Mouse (Mus musculus) thymus, adult 18-20 months (tissue): ENCODE measurements around the gene BC049715.
A peak's percentile ranks its signal among the peaks of the same experiment; 100 is the strongest.
"Not testable (repeated sequence)": the region's sequence is repeated elsewhere in the genome, so short reads cannot be mapped to it uniquely, and the experiment has no call there.

Experiments used
- DNase-seq, 2 experiments: peaks; one replicate each; pipeline ENCODE4 v3.0.0; 2022; ENCODE audit warnings: mixed read lengths in 2 of 2

Gene BC049715

DNA sequence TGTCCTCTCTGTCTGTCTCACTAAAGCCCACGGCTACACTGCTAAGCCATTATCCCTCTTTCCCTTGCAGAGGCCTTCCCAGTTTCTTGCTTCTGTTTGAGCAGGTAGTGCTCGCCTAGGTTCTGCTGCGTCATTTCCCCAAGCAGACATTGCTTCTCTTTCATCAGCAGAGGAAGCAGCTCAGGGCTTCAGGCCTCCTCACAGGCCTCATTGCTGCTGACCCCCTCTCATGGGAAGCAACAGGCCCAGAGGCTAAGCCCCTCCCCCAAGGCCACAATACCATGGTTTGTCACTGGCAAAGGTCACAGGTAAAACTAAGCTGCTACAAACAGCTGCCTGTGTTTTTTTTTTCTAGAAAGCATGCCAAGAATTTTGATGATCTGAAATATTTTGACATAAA lies 25.3 kb downstream of the BC049715 start:
- DNase-seq = peak in 1 of 2 experiments; percentile 31

DNA sequence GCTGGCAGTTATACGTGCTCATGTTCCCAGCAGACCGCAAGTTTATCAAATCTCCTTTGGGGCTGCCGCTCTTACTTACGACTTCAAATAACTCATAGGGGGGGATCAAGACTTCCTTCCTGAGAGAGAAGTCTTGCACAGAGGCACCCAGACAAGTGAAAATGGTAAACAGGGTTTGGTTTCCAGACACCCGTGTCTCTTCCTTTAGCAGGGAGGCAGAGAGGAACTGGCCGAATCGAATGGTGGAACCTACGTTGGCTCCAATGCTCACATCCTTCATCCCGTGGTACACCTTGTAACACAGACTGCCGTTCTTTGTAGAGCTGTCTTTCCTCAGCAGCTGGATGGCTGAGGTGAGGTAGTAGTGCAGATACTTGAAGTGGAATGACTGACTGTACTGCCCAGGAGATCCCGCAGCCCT lies 26.9 kb downstream of the BC049715 start:
- DNase-seq = peak; percentile 48 to 79

DNA sequence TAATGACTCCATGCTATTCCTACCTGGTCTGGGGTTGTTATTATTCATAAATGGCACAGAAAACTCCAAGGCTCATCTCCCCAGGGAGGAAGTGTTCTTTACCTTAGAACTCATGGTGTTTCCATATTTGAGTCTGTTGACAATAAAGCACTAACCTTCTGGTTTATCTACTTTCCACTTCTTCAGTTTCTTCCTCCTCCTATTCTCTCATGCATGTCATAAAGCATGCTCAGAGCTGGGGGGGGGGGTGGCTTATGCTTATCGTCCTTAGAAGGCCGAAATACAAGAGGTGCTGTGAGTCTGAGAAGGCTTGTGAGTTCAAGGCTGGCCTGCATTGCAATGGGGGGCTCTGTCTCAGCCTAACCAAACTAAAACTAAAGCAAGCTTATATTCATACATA lies 27.8 kb downstream of the BC049715 start:
- no peak for DNase-seq

DNA sequence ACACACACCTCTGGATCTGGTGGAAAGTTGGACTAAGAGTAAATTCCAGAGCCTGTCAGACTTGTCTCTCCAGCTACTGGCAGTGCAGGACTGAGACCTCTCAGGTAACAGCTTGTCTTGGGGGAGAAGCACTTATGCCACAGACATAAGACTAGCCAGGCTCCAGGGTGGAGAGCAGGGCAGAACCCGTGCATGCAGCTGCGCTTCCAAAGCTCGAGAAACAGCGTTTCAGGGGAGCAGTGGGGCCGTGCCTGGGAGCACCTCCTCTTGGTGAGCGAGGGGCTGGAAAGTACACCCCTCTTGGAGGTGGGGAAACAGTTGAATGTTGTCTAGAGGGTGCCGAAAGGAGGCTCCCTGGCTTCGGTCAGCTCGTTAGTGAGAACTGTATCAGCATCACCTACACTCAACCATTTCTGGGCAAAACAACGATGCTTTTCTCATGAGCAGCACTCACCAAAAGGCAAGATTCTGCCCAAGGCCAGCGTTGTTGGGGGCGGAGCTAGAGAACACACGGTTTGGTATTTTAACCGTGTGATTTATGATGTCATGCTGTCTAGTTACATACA lies 28.7 kb downstream of the BC049715 start:
- peak in 1 of 2 experiments; percentile 52 for DNase-seq

DNA sequence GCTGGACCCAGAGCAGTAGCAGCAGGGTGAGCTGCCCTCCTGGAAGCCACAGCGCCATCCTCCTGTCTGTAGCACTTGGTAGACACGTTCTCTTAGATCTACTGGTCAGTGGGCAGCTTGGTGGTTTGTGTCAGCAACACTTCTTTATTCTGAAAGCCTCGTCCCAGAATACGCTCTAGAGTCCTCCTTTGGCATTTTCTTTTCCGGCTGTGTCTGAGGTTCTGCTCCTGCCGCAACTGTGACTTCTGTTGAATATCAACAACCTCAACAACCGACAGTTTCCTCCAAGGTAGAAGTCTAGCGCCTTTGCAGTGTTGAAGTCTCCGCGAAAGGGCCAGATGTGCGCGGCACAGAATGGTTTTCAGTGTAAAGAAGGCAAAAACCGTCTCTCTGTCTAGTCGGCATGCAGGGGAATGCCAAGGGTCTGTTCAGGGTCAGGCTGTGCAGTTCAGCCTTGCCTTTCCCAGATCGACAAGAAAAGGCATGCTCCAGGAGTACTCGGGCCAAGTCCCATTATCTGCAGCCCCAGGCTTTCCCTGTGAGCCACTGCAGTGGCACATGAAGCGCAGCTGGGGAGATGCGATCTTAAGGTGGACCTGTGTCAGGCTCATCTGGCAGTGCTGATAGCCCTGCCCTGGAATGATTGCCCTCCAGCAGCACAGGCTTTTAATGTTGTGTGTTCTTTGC lies 29.9 kb downstream of the BC049715 start, which contains the start of gene Art4:
Gene Art4, minus strand, starts transcription at position 548 of the 687 bp plus-strand sequence.
- DNase-seq = peak; percentile 46 to 61

DNA sequence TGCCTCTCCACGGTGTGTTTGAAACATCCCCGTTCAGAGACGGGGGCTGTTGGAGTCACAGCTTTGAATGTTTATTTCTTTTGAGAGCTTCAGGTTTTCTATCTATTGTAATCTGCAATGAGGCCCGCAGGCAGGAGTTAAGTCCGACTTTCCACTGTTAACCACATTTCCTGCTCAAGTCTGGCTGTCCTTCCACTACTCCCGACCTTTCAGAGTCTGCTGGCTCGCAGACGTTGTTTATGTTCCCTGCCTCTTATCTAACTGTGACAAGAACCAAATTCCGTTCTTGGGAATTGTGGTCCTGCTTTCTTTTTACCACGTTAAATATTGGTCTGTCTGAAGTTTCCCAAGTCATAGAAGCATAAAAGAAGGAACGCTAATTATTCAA lies 30.4 kb downstream of the BC049715 start:
- no peak for DNase-seq

DNA sequence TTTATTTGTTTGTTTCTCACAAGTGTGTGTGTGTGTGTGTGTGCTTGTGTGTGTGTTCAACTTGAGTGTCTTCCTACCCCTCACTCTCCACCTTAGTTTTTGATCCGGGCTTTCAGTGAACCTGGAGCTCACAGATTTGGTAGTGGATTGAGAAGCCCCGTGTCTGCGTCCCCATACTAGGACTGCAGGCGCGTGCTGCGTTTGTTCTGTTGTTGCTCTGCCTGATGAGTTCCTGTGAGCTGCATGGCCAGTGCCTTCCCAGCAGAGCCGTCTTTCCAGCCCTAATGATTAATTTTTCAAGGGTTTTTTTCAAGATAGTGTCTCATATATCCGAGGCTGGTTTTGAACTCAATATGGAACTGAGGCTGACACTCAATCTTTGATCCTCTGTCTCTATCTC lies 31.0 kb downstream of the BC049715 start:
- no peak for DNase-seq

DNA sequence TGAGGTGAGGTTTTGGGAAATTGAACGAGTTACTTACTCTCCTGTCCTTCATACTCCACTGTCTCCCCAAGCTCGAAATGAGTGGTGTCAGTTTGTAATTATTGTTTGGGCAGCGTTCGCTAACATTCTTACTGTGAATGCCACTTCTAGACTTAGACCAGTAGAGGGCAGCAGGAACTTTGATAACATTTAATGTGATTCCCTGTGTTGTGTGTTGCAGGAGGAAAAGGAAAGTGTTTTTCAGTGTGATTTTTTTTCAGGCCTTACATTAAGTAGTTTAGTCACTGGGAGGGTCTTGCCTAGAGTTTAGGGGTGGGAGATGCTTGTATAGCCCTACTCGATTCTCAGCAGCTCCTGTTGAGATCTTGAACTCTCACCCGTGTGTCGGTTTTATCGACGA lies 33.6 kb downstream of the BC049715 start:
- DNase-seq = no peak

DNA sequence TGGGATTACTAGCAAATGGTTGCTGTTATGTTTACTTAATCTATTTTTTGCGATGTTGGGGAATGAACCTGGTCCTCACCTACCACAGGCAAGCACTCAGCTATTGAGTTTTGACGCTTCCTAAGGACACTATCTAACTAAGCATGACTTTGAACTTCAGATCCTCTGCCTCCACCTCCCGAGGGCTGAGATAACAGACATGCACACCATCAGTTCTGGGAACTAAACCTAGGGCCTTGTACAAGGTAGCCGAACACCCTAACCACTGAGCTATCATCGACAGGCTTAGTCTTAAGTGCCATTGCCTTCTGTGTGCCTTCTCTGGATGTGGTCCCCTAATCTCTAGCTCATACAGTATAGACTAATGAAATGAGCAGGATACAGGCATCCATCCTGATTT lies 37.9 kb downstream of the BC049715 start:
- DNase-seq = no peak

DNA sequence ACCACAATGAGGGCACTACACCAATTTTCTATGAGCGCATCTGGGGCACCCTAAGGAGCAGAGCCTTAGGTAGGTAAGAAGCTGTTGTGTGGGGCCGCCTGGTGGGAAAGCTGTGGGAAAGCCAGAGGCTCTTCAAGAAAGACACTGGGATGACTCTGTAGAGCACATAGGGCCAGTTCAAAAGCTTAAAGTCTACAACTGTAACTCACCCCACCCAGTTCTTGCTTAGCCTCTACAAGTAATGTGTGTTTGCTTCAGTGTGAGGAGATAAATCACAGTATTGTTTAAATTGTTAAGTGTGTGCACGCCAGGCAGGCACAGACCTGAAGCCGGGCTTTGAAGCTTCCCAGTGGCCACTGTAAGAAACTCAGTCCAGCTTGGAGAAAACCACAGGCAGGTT lies 38.7 kb downstream of the BC049715 start:
- no peak for DNase-seq

DNA sequence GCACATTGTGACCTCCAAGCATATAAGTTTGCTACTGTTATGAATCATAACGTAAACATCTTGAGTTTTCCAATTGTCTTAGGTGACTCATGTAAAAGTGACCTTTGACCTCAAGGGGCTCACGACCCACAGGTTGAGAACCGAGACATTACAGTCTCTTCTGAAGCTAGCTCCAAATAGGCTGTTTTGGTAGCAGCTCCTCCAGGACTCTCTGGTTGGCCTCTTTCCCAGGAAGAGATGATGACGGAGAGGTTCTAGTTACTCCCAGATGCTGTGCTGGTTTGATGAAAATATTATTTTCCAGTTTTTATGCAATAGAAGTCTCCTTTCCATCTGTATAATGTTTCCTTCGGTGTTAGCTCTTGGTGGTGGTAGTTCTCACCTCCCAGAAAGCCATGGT lies 41.5 kb downstream of the BC049715 start:
- no peak for DNase-seq

DNA sequence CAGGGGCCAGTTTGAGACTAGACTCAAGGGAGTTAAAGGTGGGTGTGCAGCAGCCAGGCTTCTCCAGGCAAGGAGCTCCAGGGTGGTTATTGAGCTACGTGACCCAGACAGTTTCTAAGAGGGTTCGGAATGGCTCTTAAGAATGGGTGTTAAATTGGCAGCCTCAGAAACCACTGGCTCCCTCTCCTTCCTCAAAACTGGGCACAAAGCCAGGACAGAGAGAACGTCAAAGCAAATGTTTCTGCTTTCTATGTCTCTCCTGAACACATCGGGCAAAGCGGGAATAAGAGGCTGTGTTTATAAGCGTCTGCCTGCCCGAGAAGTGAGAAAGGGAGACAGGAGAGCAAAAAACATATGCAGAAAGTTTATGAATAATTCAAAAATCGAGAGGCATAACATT lies 47.2 kb downstream of the BC049715 start:
- no peak for DNase-seq

DNA sequence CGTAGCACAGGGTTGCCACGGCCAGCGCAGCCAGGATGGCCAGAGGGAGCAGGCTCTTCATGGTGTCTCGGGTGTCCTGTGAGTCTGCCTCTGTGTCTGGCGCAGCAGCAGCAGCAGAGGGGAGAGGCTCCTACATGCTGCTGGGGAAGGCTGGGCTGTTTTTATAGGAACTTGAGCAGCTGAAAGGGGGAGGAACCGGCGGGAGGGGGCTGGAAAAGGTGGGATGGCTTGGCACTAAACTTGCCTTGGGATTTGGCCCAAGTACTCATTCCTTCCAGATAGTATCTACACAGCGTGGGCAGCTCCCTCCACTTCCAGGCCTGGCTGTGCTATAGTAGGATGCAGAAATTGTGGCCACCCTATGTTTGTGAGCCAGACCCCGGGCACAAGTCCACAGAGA lies 48.2 kb downstream of the BC049715 start, which contains the start of gene Mgp:
Gene Mgp, minus strand, starts transcription at position 154 of the 400 bp plus-strand sequence.
- DNase-seq = no peak

DNA sequence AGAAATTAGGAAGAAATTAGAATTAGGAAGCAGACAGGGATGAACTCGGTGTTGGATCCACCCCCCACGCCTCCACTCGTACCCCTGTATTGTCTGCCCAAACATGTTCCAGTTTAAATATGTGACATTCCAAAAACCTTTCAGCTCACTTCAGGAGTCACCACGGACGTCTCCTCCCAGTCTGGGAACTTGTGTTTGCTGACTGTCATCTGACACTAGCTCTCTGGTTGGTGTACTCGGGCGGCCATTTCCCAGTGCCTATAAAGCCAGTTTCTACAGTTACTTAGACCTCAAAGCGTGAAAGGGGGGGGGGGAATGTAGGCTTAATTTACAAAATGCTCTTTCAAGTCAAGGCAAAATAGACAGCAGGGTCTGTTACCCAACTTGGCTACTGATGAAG lies 54.3 kb downstream of the BC049715 start:
- DNase-seq = no peak

DNA sequence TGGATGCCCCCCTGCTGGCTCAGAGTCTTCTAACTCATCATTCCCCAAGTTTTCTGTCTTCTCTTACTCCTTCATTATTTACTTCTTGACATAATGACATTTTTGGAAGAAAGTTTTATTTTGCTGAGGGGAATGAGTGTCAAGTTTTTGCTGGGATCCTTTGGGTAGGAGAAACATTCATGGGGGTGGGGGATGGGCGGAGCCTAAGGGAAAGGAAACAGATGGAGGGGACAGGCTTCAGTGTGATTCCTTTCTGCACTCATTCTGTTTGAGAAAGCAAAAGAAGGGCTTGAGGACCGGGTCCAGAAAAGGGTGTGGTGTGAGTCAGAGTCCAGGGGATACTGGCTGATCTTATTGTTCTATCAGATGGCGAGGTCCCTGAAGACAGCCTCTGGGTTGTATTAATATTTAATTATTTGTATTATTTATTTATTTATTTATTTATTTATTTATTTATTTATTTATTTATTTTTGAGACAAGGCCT lies 56.0 kb downstream of the BC049715 start:
- no peak for DNase-seq

DNA sequence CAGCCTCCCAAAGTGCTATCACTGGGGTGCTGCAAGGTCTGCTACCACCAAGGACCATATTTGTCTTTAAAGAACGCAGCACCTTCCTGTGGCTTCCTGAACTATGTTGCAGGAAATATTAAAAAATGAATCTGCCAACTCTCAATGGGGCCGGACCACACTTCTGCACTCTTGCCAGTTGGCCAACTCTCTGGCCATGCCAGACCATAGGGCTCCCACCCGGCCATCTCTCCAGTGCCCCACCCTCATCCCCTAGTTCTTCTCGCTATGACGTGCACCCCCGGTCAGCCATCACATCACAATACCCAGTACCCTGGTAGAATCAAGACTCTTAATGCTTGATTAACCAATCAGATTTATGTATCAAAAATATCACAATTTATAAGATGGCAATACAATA lies 56.5 kb downstream of the BC049715 start:
- DNase-seq = no peak

DNA sequence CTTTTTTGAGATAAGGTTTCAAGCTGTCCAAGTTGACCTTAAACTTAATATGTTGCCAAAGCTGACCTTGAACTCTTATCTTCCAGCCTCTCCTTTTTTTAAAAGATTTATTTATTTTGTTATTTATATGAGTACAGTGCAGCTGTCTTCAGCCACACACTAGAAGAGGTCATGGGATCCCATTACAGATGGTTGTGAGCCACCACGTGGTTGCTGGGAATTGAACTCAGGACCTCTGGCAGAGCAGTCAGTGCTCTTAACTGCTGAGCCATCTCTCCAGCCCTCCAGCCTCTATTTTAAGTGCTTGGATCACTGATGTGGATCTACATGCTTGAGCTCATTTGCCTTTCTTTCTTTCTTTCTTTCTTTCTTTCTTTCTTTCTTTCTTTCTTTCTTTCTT lies 57.3 kb downstream of the BC049715 start:
- DNase-seq = not testable (repeated sequence)

DNA sequence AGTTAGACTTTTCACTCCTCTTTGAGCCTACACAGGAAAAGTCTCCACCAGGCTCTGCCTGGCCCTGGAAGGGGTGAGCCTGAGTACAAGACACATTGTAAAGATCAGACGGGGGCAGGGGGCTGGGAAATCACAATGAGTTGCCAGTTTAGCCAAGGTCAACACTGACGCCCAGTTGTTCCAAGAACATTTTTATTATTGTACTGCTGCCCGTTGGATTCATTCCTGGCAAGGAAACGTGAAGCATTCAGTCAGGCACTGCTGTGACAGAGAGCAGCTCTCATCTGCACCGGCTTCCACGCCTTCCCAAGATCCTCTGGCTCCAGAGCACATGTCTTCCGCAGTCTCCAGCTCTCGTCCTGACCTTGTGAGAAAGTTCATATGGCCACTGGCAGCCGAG lies 60.4 kb downstream of the BC049715 start:
- DNase-seq = no peak

DNA sequence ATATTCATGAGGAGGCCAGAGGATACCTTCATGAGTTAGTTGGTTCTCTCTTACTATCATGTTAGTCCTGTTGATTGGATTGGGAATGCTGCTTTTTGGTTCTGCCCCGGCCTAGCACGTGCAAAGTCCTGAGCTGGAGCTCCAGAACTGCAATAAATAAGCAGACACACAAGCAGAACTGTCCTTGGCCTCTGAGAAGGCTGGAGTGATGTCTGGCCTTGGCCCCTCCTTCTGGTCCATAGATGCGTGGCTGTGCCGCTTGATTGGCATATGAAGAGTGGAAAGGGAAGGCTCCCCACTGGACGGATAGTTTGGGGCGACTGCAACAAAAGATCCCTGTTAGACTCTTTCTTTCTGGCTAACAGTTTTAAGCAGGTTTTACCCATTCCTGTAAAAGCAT lies 61.6 kb downstream of the BC049715 start:
- no peak for DNase-seq

DNA sequence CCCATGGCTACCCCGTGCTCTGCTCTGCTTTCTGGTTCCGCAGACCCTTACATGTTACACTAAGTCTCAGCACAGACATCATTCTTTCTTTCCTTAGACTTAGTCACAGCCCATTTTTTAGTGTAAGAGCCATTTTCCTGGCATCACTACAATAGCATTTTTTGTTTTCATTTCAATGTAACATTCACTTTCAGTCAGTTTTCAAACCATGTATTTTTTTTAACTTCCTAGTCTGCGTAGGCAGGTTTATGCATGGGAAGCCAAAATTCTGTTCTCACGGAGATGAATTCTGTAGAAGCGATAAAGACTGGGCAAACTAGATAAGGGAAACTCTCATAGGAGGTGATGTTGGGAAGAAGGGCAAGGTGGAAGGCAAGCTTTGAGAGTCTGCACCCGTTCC lies 62.1 kb downstream of the BC049715 start:
- DNase-seq = no peak
